Mouse (Mus musculus) neural tube, embryonic 13.5 days (tissue): ENCODE data around the gene Cpn2. TPM values are rescaled to one million over a fixed set of nuclear protein-coding genes. Genes with fewer than 3 reads are reported as not detected.

Experiments
- ATAC-seq: fragments of 200-750 bp; cut with Nextera tagmentation; 2 replicates; pipeline ENCODE4 v1.8.0; 2017; ENCODE audit warnings: low read depth, mild to moderate bottlenecking, moderate TSS enrichment, moderate library complexity
- H3K27ac ChIP-seq: fragments of 300-500 bp; sonication (generic); replicated peaks from 2 replicates; pipeline ENCODE4 v1.5.1; 2015; ENCODE audit warnings: moderate library complexity, mild to moderate bottlenecking, inconsistent platforms
- H3K27me3 ChIP-seq: fragments of 300-500 bp; sonication (generic); 2 replicates; pipeline ENCODE4 v1.6.1; 2015; ENCODE audit warnings: mild to moderate bottlenecking, inconsistent platforms
- H3K36me3 ChIP-seq: fragments of 300-500 bp; sonication (generic); 2 replicates; pipeline ENCODE4 v1.6.1; 2015; ENCODE audit warnings: mild to moderate bottlenecking, inconsistent platforms
- H3K4me1 ChIP-seq: fragments of 300-500 bp; sonication (generic); replicated peaks from 2 replicates; pipeline ENCODE4 v1.6.1; 2015; ENCODE audit warnings: inconsistent platforms
- H3K4me2 ChIP-seq: fragments of 300-500 bp; sonication (generic); 2 replicates; pipeline ENCODE4 v1.6.1; 2015; ENCODE audit warnings: inconsistent platforms, mild to moderate bottlenecking, moderate library complexity
- H3K4me3 ChIP-seq: fragments of 300-500 bp; sonication (generic); 2 replicates; pipeline ENCODE4 v1.5.1; 2015; ENCODE audit warnings: mild to moderate bottlenecking, inconsistent platforms
- H3K9ac ChIP-seq: fragments of 300-500 bp; sonication (generic); 2 replicates; pipeline ENCODE4 v1.6.1; 2015; ENCODE audit warnings: moderate library complexity, mild to moderate bottlenecking, inconsistent platforms
- H3K9me3 ChIP-seq: fragments of 300-500 bp; sonication (generic); 2 replicates; pipeline ENCODE4 v1.6.1; 2016; ENCODE audit warnings: inconsistent platforms
- WGBS: fragments of 180-500 bp; shearing (Covaris S2); methylation state at CpG from one replicate; pipeline ENCODE4 v1.1.7; 2015; 5-methylcytosine and 5-hydroxymethylcytosine counted together
- polyA plus RNA-seq: library from polyadenylated mRNA; unstranded; fragments of >200 nt; fragmentation: Nextera tagmentation; extraction: Ambion mirVana; gene quantifications from 2 replicates; pipeline ENCODE4 v1.2.1, GENCODE M21; 2015

Gene Cpn2
- polyA plus RNA-seq, 1 experiment from 2014 or later, result not detected

DNA sequence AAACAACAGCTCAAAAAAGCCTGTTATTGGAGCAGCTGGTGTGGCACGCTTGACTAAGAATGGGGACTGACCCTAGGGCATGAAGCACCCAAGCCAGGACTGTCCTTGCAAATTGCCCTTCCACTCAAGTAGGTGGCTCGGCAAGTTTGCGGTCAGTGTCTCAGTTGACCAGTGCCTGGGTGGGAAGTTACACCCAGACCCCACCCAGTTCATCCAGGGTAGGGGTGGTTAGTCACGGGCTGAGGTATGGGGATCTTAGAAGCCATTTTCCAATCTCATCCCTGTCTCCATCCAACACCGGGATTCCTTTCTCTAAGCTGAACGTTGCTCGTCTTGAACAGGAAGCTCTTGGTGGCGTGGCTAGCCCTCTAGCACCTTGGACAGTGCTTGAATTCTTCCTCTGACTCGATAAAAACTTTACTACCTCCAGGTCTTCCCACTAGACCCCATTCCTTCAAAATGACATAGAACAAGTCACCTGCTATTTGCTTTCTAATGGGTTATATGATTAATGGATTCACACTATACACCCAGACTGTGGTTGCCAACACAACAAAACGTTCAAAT lies 32.5 kb upstream of the Cpn2 start:
- no peak for ATAC-seq

DNA sequence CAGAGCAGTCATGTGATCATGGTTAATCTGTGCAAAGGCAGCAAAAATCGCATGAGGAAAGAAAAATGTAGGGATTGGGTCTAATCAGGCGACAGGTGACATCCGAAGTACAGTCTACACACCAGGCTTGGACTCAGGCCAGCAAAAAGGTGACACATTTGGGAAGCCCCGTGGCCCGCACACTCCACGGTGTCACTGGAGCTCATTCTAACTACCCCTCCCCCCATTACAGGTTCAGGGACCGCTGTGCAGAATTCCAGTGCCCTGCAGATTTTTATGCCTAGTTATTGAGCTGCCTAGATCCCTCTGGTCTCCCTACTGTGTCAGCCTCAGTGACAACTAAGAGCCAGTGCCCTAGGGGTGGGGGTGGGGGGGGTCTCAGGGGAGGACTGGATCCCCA lies 30.2 kb upstream of the Cpn2 start:
- no peak overlapping the region for H3K27ac ChIP-seq
- no peak overlapping the region for H3K4me3 ChIP-seq
- H3K27me3 ChIP-seq, result peaks cover 5% of the 10 kb centered on the region; the same call in 1 of the 2 replicates
- no peak for ATAC-seq
- WGBS, result 87% methylated on average over 7 of the region's 7 CpGs
- H3K4me1 ChIP-seq, result no peaks in the 10 kb centered on the region
- H3K4me2 ChIP-seq, result no peak overlapping the region
- no peaks in the 10 kb centered on the region for H3K9me3 ChIP-seq
- no peak overlapping the region for H3K9ac ChIP-seq
- H3K36me3 ChIP-seq, result no peaks in the 10 kb centered on the region

More for the DNA sequence above, 32.5 kb upstream of the Cpn2 start:
- Histone ChIP-seq H3K4me2 (no peak overlapping the region), H3K4me1 (no peaks in the 10 kb centered on the region), H3K4me3 (no peak overlapping the region), H3K9me3 (no peaks in the 10 kb centered on the region), H3K27ac (no peak overlapping the region), H3K9ac (no peak overlapping the region), H3K27me3 (peaks cover 12% of the 10 kb centered on the region), H3K36me3 (no peaks in the 10 kb centered on the region)
- 74% methylated on average over 10 of the region's 10 CpGs for WGBS

- H3K4me2 ChIP-seq, result no peak overlapping the region
- ATAC-seq, result no peak
Observed at GRCm38 (mm10) chr16:30296601-30297275, 29.4 kb upstream of the Cpn2 start.

DNA sequence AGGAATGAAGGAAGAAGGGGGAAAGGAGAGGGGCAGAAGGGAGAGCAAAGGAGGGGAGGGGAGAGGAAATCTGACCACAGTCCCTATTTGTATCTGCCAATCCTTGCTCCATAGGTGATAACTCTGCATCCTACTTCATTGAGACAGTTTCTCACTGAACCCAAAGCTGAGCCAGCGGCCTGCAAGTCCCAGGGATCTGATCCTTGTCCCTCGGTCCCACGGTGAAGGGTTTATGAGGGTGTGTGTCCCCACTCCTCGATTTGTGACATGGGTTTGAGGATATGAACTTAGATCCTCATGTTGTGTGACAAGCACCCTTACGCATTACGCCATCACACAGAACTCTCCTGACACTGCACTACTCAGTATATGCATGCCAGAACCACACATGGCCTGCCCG lies 27.8 kb upstream of the Cpn2 start:
- no peaks in the 10 kb centered on the region for H3K27me3 ChIP-seq
- H3K36me3 ChIP-seq, result no peaks in the 10 kb centered on the region
- ATAC-seq, result no peak
- H3K4me3 ChIP-seq, result no peak overlapping the region
- H3K27ac ChIP-seq, result no peak overlapping the region
- H3K9ac ChIP-seq, result no peak overlapping the region
- no peaks in the 10 kb centered on the region for H3K9me3 ChIP-seq
- H3K4me2 ChIP-seq, result no peak overlapping the region
- no peaks in the 10 kb centered on the region for H3K4me1 ChIP-seq
- WGBS, result 90% methylated on average over 7 of the region's 7 CpGs

More at GRCm38 (mm10) chr16:30296601-30297275, 29.4 kb upstream of the Cpn2 start:
- Histone ChIP-seq H3K9me3 (no peaks in the 10 kb centered on the region), H3K9ac (no peak overlapping the region), H3K4me1 (no peaks in the 10 kb centered on the region), H3K27ac (no peak overlapping the region), H3K27me3 (peaks cover 5% of the 10 kb centered on the region; the same call in 1 of the 2 replicates), H3K36me3 (no peaks in the 10 kb centered on the region), H3K4me3 (no peak overlapping the region)
- WGBS, result 85% methylated on average over 11 of the region's 11 CpGs

DNA sequence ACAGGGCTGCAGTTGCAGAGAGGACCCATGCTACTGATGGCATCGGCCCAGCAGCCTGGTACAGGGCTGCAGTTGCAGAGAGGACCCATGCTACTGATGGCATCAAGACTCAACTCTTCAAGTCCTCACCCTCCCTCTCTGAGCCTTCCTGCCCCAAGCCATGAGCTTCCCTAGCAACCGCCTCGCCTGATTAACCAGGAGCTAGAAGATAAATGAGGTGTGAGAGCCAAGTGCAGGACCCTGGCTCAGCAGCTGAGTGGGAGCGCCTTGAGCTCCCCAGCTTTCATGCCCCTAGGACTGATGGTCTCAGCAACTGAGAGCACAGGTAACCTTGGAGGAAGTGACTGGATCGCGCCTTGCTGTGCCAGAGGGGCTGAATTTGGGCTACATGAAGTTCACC lies 23.1 kb upstream of the Cpn2 start:
- H3K4me1 ChIP-seq, result no peaks in the 10 kb centered on the region
- no peak for ATAC-seq
- H3K27me3 ChIP-seq, result peaks cover 12% of the 10 kb centered on the region; the same call in 1 of the 2 replicates
- no peak overlapping the region for H3K4me2 ChIP-seq
- H3K4me3 ChIP-seq, result no peak overlapping the region
- 65% methylated on average over 6 of the region's 6 CpGs for WGBS
- H3K9me3 ChIP-seq, result no peaks in the 10 kb centered on the region
- no peak overlapping the region for H3K27ac ChIP-seq
- H3K36me3 ChIP-seq, result no peaks in the 10 kb centered on the region
- no peak overlapping the region for H3K9ac ChIP-seq

DNA sequence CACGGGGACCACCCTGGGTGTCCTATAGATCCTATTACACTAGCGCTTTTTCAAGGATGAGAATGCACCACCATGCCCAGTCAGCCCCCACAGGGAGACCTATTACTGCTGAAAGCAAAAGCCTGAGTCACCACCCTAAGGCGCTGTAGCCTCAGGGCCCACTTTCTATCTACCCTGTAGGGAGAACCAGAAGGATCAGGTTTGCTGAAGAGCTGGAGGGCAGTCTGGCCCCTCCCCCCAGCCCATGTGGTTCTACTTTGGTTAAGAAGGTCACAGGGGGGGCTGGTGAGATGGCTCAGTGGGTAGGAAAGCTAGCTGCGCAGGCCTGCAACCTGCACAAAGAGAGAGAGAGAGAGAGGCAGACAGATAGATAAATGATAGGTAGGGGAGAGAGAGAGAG lies 18.4 kb upstream of the Cpn2 start:
- H3K9ac ChIP-seq, result no peak overlapping the region
- no peak overlapping the region for H3K27ac ChIP-seq
- H3K36me3 ChIP-seq, result no peaks in the 10 kb centered on the region
- WGBS, result 63% methylated on average over 4 of the region's 4 CpGs
- H3K4me2 ChIP-seq, result no peak overlapping the region
- H3K4me1 ChIP-seq, result peaks cover 21% of the 10 kb centered on the region
- 0 out of 2 replicates have a peak, but pooled peaks have one; percentile 2 for ATAC-seq
- peaks cover 59% of the 10 kb centered on the region for H3K27me3 ChIP-seq
- H3K4me3 ChIP-seq, result no peak overlapping the region
- H3K9me3 ChIP-seq, result no peaks in the 10 kb centered on the region

DNA sequence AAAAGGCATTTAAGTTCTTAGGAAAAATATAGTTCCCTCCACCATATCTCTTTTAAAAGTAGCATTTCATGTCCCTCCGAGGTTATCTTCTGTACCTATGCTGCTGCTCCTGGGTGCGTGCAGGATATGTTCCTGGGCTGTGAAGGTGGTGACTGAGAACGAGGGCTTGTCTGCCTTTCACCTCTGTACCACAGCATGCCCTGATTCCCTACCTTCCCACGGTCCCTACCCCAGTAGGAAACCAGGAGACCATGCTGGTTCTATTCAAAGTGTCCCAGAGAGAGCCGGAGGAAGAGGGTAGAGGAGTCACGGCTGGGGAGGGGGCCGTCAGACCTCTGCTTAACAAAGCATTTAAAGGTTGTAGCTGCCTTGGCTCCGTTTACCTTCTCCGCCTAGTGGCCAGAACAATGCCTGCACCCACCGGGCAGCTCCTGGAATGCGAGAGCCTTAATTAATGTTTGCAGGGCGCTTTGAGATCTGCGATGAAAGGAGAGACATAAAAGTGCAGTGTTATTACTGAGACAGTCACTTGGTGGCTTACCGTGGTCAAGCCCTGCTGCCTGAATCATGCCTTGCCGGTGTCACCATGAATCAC lies 16.5 kb upstream of the Cpn2 start:
- H3K4me1 ChIP-seq, result peaks cover 23% of the 10 kb centered on the region
- peak; percentile 53 for ATAC-seq
- no peak overlapping the region for H3K27ac ChIP-seq
- peak overlapping the region; percentile 14 for H3K4me3 ChIP-seq
- no peaks in the 10 kb centered on the region for H3K36me3 ChIP-seq
- WGBS, result under 1% methylated on average over 15 of the region's 15 CpGs
- H3K27me3 ChIP-seq, result peaks cover 64% of the 10 kb centered on the region
- H3K9me3 ChIP-seq, result no peaks in the 10 kb centered on the region
- peak overlapping the region; percentile 56 for H3K4me2 ChIP-seq
- peak overlapping the region; percentile 50; the same call in 1 of the 2 replicates for H3K9ac ChIP-seq

DNA sequence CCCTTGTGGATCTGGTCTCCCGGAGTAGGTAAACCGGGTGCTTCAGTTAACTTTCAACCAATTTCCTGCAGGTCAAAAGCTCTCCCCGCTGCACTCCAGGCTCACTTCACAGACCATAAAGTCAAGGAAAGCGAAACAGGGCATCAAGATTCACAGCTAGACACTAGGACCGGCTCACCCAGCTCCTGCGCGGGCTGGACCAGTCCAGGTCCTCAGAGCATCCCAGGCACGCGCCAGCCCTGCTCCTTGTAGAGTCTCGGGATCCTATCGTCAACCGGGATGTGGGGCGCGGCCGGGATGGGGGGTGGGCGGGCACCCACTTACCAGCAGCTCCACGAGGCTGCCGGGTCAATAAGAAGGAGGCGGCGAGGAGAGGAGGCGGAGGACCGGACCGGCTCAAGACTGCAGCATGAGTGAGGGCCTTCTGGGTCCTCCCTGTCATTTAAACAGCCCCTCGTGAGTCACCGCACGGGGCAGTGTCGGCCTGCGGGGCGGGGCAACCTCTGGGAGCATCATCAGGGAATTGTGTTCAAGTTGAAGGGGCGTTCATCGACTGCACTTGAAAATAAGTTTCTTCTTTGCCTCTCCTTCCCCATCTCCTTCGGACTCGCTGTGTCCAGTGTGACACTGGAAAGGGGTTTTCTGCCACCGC lies 15.7 kb upstream of the Cpn2 start, which contains the start of gene Lrrc15:
Lrrc15 (minus strand) TSS at position 413 of the 652 bp plus-strand sequence.
- no peaks in the 10 kb centered on the region for H3K36me3 ChIP-seq
- peak within 1 kb of the TSS; percentile 56 for H3K4me2 ChIP-seq
- peak within 1 kb of the TSS; percentile 50 for H3K9ac ChIP-seq
- peaks cover 59% of the 10 kb centered on the region for H3K27me3 ChIP-seq
- peak within 1 kb of the TSS; percentile 27 for H3K4me3 ChIP-seq
- no peak within 1 kb of the TSS for H3K27ac ChIP-seq
- peaks cover 27% of the 10 kb centered on the region for H3K4me1 ChIP-seq
- no peaks in the 10 kb centered on the region for H3K9me3 ChIP-seq
- 4% methylated on average over 34 of the region's 34 CpGs for WGBS
- ATAC-seq, result 0 out of 2 replicates have a peak, but pooled peaks have one; percentile 20

DNA sequence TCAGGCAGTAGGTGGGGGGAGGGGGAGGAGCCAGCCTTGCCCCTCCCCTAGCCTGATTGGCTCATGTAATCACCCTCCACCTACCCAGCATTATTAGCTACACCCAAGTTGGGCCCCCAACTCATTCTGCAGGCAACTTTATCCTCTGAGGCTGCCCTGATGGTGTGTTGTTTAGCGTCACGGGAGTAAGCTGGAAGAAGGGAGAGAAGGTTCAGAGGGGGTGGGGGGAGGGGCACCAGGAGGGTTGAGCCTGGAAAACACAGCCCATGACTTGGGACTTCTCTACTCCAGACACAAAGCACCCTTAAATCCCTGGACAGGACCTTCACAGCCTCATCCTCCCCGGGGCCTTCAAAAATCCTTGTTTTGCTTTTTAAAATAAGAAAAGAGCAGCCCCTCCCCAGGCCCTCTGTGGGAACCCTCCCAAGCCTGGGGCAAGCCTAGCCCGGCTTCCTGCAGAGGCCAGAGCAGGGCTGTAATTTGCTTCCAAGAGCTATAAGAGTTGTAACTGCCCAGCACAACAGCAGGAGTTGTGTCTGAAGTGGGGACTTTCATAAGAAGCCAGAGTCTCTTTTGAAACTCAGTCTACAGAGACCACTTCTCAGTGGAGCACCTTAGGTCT lies 13.5 kb upstream of the Cpn2 start:
- no peaks in the 10 kb centered on the region for H3K36me3 ChIP-seq
- WGBS, result 7% methylated on average over 4 of the region's 4 CpGs
- peaks cover 55% of the 10 kb centered on the region for H3K27me3 ChIP-seq
- H3K27ac ChIP-seq, result no peak overlapping the region
- H3K4me1 ChIP-seq, result peaks cover 27% of the 10 kb centered on the region
- ATAC-seq, result no peak
- H3K4me2 ChIP-seq, result no peak overlapping the region
- no peaks in the 10 kb centered on the region for H3K9me3 ChIP-seq
- no peak overlapping the region for H3K9ac ChIP-seq
- no peak overlapping the region for H3K4me3 ChIP-seq

GRCm38 (mm10) chr16:30278406-30278805 lies 11.1 kb upstream of the Cpn2 start:
- Histone ChIP-seq H3K9ac (no peak overlapping the region), H3K27ac (no peak overlapping the region), H3K27me3 (peaks cover 33% of the 10 kb centered on the region), H3K4me3 (no peak overlapping the region), H3K9me3 (no peaks in the 10 kb centered on the region), H3K4me1 (peaks cover 16% of the 10 kb centered on the region), H3K36me3 (no peaks in the 10 kb centered on the region), H3K4me2 (no peak overlapping the region)
- no peak for ATAC-seq
- 66% methylated on average over 11 of the region's 11 CpGs for WGBS

DNA sequence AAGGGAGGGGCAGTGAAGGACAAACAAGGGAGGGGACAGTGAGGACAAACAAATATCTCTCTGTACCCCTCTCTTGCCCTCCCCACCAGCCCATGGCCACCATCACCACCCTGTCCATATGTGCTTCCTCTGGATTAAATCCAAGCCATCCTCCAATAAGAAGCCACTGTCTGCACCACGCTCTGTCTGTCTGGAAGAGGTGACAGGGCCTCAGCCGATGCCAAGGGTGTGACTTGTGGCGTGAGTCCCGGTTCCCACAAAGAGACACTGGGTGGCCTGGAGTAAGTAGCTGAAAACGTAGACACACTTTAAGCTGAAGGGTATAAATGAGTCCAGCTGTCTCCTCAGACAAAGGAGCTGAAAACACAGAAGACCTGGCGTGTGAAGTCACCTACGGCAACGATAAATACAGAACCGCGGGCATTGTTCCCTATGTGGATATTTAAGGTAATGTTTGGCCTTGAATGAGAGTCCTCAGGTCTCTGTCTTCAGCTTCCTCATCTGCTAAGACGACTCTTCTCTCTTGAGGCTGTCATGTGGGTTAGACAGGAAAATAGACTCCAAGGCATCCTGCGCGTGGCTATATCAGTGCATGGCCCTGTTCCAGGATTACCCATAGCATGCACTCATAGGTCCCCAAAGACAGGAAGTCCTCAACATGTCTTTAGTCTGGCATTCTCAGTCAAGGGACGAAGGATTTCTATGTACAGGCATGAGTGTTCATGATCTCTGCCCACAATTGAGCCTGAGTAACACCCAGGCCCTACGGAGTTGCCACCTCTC lies 8.4 kb upstream of the Cpn2 start:
- Histone ChIP-seq H3K4me3 (no peak overlapping the region), H3K9me3 (no peaks in the 10 kb centered on the region), H3K4me2 (no peak overlapping the region), H3K27me3 (peaks cover 6% of the 10 kb centered on the region; the same call in 1 of the 2 replicates), H3K27ac (no peak overlapping the region), H3K4me1 (peaks cover 17% of the 10 kb centered on the region), H3K36me3 (no peaks in the 10 kb centered on the region), H3K9ac (no peak overlapping the region)
- ATAC-seq, result no peak
- 79% methylated on average over 15 of the region's 15 CpGs for WGBS
